In genomic region chr4:41679291-41679690, GRCm38 (mm10) we compare ENCODE assay signal across 11 mouse cellular contexts. TPM values are rescaled to one million over a fixed set of nuclear protein-coding genes. Genes with fewer than 3 reads are reported as not detected.
DNase-seq lines count a peak whose midpoint lies in the region; ATAC-seq lines count a peak whose summit lies in the region.
"Had no signal": no experiment of that assay in that cellular context is flagged by ENCODE, and none has a peak within 500 bp of the region (broad histone marks: within the 10 kb centered on the region; RNA-seq: fewer than 3 reads in every experiment).

No protein-coding gene starts in this region.

- H3K4me3 ChIP-seq in hindbrain, embryonic 10.5 days = peak overlapping the region; percentile 9; the same call in 1 of the 2 replicates
- no peak overlapping the region for H3K4me3 ChIP-seq in hindbrain, embryonic 16.5 days (ENCODE audit: low read length)
- H3K4me3 ChIP-seq in hindbrain, embryonic 14.5 days (replicated peaks; ENCODE audit: low read length) = no peak overlapping the region

- H3K4me2 ChIP-seq in hindbrain, embryonic 16.5 days (ENCODE audit: low read length) = no peak overlapping the region
- no peak overlapping the region for H3K4me2 ChIP-seq in hindbrain, embryonic 14.5 days (replicated peaks)

- H3K27ac ChIP-seq in hindbrain, embryonic 10.5 days = peak overlapping the region; percentile 67
- H3K27ac ChIP-seq in hindbrain, embryonic 16.5 days (ENCODE audit: low read depth, low read length) = no peak overlapping the region; the same call in 1 of the 2 replicates
- no peak overlapping the region for H3K27ac ChIP-seq in hindbrain, embryonic 14.5 days

- no peaks in the 10 kb centered on the region for H3K9me3 ChIP-seq in hindbrain, embryonic 10.5 days
- H3K9me3 ChIP-seq in hindbrain, embryonic 16.5 days (ENCODE audit: control insufficient read depth, low read length) = no peaks in the 10 kb centered on the region
- H3K9me3 ChIP-seq in hindbrain, embryonic 14.5 days (ENCODE audit: control insufficient read depth, low read length) = no peaks in the 10 kb centered on the region

- H3K36me3 ChIP-seq in hindbrain, embryonic 10.5 days = peaks cover 79% of the 10 kb centered on the region
- no peaks in the 10 kb centered on the region for H3K36me3 ChIP-seq in hindbrain, embryonic 16.5 days (ENCODE audit: control insufficient read depth, insufficient read depth, low read length)
- no peaks in the 10 kb centered on the region for H3K36me3 ChIP-seq in hindbrain, embryonic 14.5 days (replicated peaks; ENCODE audit: control insufficient read depth, insufficient read depth)

- no peak overlapping the region for H3K9ac ChIP-seq in hindbrain, embryonic 16.5 days (ENCODE audit: low read depth, low read length)
- no peak overlapping the region for H3K9ac ChIP-seq in hindbrain, embryonic 14.5 days

- WGBS in hindbrain, embryonic 10.5 days = 82% methylated on average over 1 of the region's 2 CpGs
- 50% methylated on average over 1 of the region's 2 CpGs for WGBS in hindbrain, embryonic 16.5 days
- 43% methylated on average over 1 of the region's 2 CpGs for WGBS in hindbrain, embryonic 14.5 days

- 0 out of 2 replicates have a peak, but pooled peaks cover 10% of the 10 kb centered on the region for H3K27me3 ChIP-seq in hindbrain, embryonic 10.5 days (ENCODE audit: insufficient read depth, poor library complexity, severe bottlenecking)
- no peaks in the 10 kb centered on the region for H3K27me3 ChIP-seq in hindbrain, embryonic 16.5 days (replicated peaks; ENCODE audit: control insufficient read depth, insufficient read depth, low read length)
- no peaks in the 10 kb centered on the region for H3K27me3 ChIP-seq in hindbrain, embryonic 14.5 days (ENCODE audit: control insufficient read depth, insufficient read depth, low read length)

- peak; percentile 14 for DNase-seq in hindbrain, embryonic 10.5 days (ENCODE audit: low spot score)
- DNase-seq in retina, postnatal 1 day = peak; percentile 65
- DNase-seq in retina, embryonic 14.5 days (ENCODE audit: low spot score) = no peak
- no peak for DNase-seq in hindbrain, embryonic 14.5 days (ENCODE audit: low spot score)
- DNase-seq in c-Kit-positive CD71-positive TER-119-positive erythroid progenitor cells, embryonic 14.5 days (ENCODE audit: low spot score) = no peak
- no peak for DNase-seq in testis, postnatal 10 days (ENCODE audit: low spot score)
- DNase-seq: embryo, embryonic 11 days; lung, postnatal 14 days; spleen, adult 18-20 months; thymus, postnatal 36 days had no signal

- H3K4me1 ChIP-seq in hindbrain, embryonic 10.5 days (replicated peaks) = peaks cover 84% of the 10 kb centered on the region
- peaks cover 49% of the 10 kb centered on the region for H3K4me1 ChIP-seq in hindbrain, embryonic 16.5 days (ENCODE audit: control insufficient read depth, insufficient read depth, low read depth, low read length)
- peaks cover 67% of the 10 kb centered on the region for H3K4me1 ChIP-seq in hindbrain, embryonic 14.5 days (replicated peaks; ENCODE audit: control insufficient read depth, insufficient read depth, low read length)

- ATAC-seq in hindbrain, embryonic 16.5 days = no peak
- peak; percentile 34; the same call in 1 of the 2 replicates for ATAC-seq in hindbrain, embryonic 14.5 days (ENCODE audit: low FRiP score)

RNA-seq across cellular contexts. Expression of gene Cntfr, which starts 17.6 kb away (rescaled TPM):
- polyA plus RNA-seq in hindbrain, embryonic 10.5 days (2016; fragmentation: Nextera tagmentation; extraction: Ambion mirVana) = 29.7 and 51.6 TPM in 2 replicates
- 22.5 and 29.5 TPM in 2 replicates for polyA plus RNA-seq in hindbrain, embryonic 16.5 days (2015; fragmentation: Nextera tagmentation; extraction: Ambion mirVana)
- polyA plus RNA-seq in hindbrain, embryonic 14.5 days (2014; fragmentation: Nextera tagmentation; extraction: Ambion mirVana) = 19.2 and 21.8 TPM in 2 replicates

RNA-seq across cellular contexts. Expression of gene Il11ra1, which starts 20.5 kb away (rescaled TPM):
- 84.3 and 91.4 TPM in 2 replicates for polyA plus RNA-seq in hindbrain, embryonic 10.5 days (2016; fragmentation: Nextera tagmentation; extraction: Ambion mirVana)
- 46.4 and 46.6 TPM in 2 replicates for polyA plus RNA-seq in hindbrain, embryonic 16.5 days (2015; fragmentation: Nextera tagmentation; extraction: Ambion mirVana)
- polyA plus RNA-seq in hindbrain, embryonic 14.5 days (2014; fragmentation: Nextera tagmentation; extraction: Ambion mirVana) = 39.9 and 40.6 TPM in 2 replicates

RNA-seq across cellular contexts. Expression of gene Rpp25l, which starts 34.0 kb away (rescaled TPM):
- polyA plus RNA-seq in hindbrain, embryonic 10.5 days (2016; fragmentation: Nextera tagmentation; extraction: Ambion mirVana) = 89.7 and 96.6 TPM in 2 replicates
- 63.6 and 65.2 TPM in 2 replicates for polyA plus RNA-seq in hindbrain, embryonic 16.5 days (2015; fragmentation: Nextera tagmentation; extraction: Ambion mirVana)
- polyA plus RNA-seq in hindbrain, embryonic 14.5 days (2014; fragmentation: Nextera tagmentation; extraction: Ambion mirVana) = 57.5 and 60.5 TPM in 2 replicates

RNA-seq across cellular contexts. Expression of gene Enho, which starts 39.2 kb away (rescaled TPM):
- 27.3 and 50.9 TPM in 2 replicates for polyA plus RNA-seq in hindbrain, embryonic 10.5 days (2016; fragmentation: Nextera tagmentation; extraction: Ambion mirVana)
- polyA plus RNA-seq in hindbrain, embryonic 16.5 days (2015; fragmentation: Nextera tagmentation; extraction: Ambion mirVana) = 115 and 117 TPM in 2 replicates
- polyA plus RNA-seq in hindbrain, embryonic 14.5 days (2014; fragmentation: Nextera tagmentation; extraction: Ambion mirVana) = 127 and 130 TPM in 2 replicates

RNA-seq across cellular contexts. Expression of gene Dctn3, which starts 43.7 kb away (rescaled TPM):
- polyA plus RNA-seq in hindbrain, embryonic 10.5 days (2016; fragmentation: Nextera tagmentation; extraction: Ambion mirVana) = 171 and 232 TPM in 2 replicates
- polyA plus RNA-seq in hindbrain, embryonic 16.5 days (2015; fragmentation: Nextera tagmentation; extraction: Ambion mirVana) = 309 and 323 TPM in 2 replicates
- polyA plus RNA-seq in hindbrain, embryonic 14.5 days (2014; fragmentation: Nextera tagmentation; extraction: Ambion mirVana) = 271 and 274 TPM in 2 replicates

Comparison
In these comparisons a context has a peak if more than half of its experiments do, and no peak if none do; other contexts are left out.
1. DNase-seq: peak in hindbrain, embryonic 10.5 days (single experiment) and retina, postnatal 1 day (single experiment); none in retina, embryonic 14.5 days (single experiment), hindbrain, embryonic 14.5 days (single experiment), c-Kit-positive CD71-positive TER-119-positive erythroid progenitor cells, embryonic 14.5 days (single experiment) and testis, postnatal 10 days (single experiment).